Mouse (Mus musculus) urinary bladder, postnatal 36 days (tissue): ENCODE results near the gene Rpl3.
A peak's percentile ranks its signal among the peaks of the same experiment; 100 is the strongest.
"Not testable (repeated sequence)": the region's sequence is repeated elsewhere in the genome, so short reads cannot be mapped to it uniquely, and the experiment has no call there.

Source experiments
- DNase-seq, 2 experiments: peaks; one replicate each; pipeline ENCODE4 v3.0.0; 2022; ENCODE audit warnings: low spot score in 2 of 2, mixed read lengths in 1 of 2

Gene Rpl3

GRCm38 (mm10) chr15:80091121-80091955 lies at the start of gene Rpl3, which contains the start of gene Syngr1:
TSS of gene Rpl3 (minus strand) at chr15:80091868.
TSS of gene Syngr1 (plus strand) at chr15:80091334.
- DNase-seq, result peak; percentile 66 to 71

GRCm38 (mm10) chr15:80140878-80141277 lies 49.2 kb upstream of the Rpl3 start:
- no peak for DNase-seq

DNA sequence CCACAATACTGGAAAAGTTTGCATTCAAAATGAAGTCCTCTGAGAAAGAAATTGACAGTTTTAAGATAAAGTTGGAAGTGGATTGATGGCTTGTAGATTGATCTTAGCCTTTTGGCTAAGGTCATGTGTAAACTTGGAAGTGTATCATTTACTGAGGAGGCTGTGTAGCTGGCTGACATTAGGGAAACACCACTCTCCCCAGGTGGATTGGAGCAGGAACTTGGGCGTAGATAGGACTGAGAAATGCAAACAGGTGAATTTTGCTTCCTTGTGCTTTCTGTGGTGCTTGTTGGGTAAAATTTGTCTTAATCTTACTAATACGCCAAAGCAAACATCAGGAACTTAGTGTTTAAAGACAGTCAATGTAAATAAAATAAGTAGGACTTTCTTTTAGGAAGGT lies 48.6 kb upstream of the Rpl3 start:
- no peak for DNase-seq

DNA sequence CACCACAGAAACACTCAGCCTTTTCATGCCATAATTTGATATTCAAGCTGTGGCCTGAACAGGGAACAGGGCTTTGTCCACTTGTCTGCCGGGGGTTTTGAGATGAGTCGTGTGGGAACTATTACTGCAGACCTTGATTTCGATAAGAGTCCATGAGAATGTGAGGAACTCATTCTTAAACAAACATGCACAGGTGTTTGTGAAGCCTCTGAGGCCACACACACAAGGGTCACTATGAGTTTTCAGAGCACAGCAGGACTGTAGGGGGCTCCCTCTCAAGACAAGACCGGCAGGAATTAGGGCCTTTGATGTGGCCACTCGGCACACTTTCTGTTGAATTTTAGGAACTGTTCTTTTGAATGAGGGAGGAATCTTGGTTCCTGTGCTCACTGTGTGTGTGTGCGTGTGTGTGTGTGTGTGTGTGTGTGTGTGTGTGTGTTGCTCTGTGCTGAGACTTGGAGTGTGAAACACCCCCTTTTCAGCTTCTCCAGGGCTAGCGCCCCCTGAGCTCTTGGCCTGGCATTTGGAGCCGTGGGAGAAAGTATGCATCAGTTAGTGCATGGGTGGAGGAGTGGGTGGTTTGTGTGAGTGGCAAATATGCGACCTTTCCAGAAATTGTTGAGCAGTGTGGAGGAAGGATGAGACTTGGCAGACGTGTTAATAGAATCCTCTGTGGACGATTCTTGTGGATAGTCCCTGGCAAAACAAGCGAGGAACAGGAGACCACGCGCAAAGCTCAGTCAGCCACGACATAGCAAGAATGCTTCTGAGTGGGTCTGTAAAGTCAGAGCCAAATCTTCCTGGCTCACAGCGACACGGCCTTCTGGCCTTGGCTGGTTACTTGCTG lies 46.5 kb upstream of the Rpl3 start:
- no peak for DNase-seq

GRCm38 (mm10) chr15:80136645-80137044 lies 45.0 kb upstream of the Rpl3 start:
- DNase-seq, result no peak

DNA sequence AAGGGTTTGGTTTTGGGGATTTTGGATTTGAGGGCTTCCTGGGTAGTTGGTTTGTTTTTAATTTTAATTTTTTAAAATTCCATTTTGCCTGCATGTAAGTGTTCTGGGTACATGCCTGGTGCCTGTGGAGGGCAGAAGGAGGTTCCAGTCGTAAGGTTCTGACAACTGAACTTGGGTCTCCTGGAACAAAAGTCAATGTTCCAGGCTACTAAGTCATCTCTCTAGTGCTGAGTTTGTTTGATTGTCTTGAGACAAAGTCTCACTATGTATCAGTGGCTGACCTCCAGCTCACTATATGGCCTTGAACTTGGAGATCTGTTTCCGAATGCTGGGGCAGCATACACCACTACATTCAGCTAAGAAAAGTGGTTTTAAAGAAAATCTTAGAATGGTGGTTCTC lies 43.8 kb upstream of the Rpl3 start:
- no peak for DNase-seq

- DNase-seq, result no peak
Observed at GRCm38 (mm10) chr15:80134450-80134847, 42.8 kb upstream of the Rpl3 start.

GRCm38 (mm10) chr15:80133682-80134449 lies 42.2 kb upstream of the Rpl3 start:
- DNase-seq, result peak in 1 of 2 experiments; percentile 27

DNA sequence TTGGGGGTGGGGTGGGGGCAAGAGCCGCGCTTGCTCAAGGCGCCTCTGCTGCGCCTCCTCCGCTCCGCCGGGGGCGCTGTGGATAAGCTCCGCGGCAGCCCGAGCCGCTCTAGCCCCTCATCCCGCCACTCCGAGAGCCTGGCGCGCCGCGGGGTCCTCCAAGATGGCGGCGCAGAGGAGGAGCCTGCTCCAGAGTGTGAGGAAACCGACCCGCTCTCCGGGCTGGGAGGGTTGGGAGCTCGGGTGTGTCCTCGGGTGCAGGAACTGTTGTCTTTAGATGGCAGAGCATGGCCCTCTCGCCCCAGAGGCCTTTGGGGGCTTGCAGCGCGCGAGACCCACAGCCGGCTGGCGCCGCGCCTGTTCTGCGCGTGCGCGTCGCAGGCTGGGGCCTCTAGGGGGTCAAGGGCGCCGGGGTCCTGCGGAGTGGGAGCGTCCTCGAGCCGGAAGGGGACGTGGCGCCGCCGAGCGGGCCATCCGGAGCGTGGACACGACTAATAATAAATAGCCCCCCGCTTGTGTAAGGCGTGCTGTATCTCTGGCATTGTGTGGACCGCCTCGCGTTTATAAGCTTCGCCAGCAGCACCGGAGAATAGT lies 41.4 kb upstream of the Rpl3 start, which contains the start of gene Tab1:
TSS of gene Tab1 (plus strand) at position 135 of the 594 bp plus-strand sequence.
- DNase-seq, result peak; percentile 87 to 88

DNA sequence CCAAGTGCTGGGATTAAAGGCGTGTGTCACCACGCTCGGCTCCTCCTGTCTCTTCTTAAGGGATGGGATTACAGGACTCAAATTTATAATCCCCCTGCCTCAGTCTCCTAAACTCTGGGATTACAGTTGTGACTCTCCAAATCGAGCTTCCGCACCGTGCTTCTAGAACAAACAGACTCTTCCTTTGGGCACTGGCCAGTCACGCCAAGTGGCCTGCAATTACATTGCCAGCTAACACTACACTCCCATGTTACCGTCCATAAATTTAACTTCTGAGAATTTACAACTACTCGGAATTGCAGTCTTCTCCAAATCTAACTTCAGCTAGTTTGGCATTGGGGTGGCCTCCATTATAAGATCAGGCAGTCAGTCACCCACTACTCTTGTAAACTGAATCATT lies 40.8 kb upstream of the Rpl3 start:
- no peak for DNase-seq

DNA sequence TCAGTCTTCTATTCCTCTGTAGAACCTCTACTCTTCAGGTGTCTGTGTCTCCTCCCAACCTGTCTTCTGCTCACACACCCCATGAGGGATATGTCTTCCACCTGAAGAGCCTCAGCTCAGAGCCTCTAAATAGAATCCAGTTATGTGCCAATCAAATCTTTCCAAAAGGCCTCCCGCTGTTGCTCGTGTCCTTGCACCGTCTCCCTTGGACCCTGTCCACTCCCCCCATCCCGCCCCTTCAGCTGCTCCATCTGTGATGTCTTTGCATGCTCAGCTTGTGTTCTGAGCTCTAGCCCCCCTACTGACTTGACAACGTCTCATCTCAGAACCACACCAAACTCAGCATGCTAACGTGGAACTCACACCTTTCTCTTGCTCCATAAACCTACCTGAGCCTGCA lies 39.8 kb upstream of the Rpl3 start:
- no peak for DNase-seq

DNA sequence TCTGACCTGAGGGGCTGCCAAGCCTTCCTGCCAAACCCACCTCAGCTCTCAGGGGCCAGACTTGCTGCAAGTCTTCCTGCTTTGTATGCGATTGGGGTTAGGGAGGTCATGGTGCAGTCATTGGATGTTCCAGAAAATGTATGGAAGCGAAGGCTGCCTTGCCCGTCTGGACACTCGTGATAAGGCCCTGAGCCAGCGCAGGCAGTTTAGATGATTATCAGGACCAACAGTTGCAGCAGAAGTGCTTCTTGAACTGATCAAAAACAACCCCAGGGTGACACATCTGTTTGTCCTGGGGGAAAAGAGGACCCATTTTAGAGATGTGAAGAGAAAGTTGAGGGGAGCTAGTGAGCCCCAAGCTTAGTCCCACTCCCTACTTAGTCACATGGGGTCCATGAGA lies 39.0 kb upstream of the Rpl3 start:
- DNase-seq, result no peak

GRCm38 (mm10) chr15:80129982-80130381 lies 38.3 kb upstream of the Rpl3 start:
- no peak for DNase-seq

DNA sequence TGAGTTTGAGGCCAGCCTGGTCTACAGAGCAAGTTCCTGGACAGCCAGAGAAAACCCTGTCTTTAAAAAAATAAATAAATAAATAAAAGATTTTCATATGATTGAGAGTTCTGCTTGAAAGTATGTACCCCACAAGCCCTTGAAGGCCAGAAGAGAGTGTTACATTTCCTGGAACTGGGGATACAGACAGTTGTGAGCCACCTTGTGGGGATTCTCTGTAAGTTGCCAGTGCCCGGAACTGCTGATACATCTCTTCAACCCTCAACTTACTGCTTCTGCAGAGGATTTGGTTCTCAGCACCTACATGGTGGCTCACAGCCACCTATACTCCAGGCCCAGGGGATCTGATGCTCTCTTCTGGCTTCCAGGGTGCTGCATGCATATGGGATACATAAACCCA lies 35.5 kb upstream of the Rpl3 start:
- no peak for DNase-seq

DNA sequence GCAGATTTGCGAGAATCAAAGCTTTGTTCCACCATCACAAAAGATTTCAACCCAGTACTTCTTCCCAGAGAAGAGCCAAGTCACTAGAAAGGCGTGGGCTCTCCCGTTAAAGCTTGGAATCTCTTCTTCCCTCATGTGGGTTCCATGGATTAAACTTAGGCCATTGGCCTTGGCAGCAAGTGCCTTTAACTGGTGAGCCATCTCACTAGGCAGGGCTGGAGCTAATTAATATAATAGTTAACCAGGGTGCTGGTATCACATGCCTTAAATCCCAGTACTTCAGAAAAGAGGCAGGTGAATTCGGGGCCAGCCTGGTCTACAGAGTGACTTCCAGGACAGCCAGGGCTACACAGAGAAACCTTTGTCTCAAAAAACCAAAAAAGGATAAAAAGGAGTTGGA lies 33.0 kb upstream of the Rpl3 start:
- DNase-seq, result no peak

DNA sequence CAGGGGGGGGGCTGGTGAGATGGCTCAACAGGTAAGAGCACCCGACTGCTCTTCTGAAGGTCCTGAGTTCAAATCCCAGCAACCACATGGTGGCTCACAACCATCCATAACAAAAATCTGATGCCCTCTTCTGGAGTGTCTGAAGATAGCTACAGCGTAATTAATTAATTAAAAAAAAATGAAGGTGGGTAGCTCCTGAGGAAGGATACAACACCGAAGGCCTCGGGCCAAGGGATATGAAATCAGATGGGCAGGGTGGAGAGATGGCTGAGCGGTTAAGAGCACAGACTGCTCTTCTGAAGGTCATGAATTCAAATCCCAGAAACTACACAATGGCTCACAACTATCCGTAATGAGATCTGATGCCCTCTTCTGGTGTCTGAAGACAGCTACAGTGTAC lies 30.8 kb upstream of the Rpl3 start:
- DNase-seq, result not testable (repeated sequence)

DNA sequence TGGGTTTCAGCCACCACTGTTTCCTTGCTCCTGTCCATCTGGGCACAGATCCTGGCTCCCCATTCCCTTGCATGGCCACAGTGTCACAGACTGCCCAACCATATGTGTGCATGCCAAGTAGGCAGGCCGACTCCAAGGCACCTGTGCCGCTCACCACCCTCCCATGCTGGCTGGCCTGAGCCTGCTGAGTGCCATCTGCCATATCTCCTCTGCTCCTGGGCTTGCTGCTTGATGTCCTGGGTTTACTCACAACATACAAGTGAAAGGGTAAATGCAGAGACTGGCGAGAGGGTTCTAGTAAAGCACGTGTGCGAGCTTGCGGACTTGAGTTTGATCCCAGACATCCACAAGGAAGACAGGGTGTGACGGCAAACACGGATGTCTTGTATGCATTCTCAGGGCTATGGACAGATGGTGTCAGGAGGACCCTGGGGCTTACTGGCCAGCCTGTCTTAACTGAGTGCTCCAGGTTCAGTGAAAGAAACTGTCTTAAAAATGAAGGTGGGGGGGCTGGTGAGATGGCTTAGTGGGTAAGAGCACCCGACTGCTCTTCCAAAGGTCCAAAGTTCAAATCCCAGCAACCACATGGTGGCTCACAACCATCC lies 30.2 kb upstream of the Rpl3 start:
- DNase-seq, result no peak

- DNase-seq, result no peak
Observed at GRCm38 (mm10) chr15:80119076-80119475, 27.4 kb upstream of the Rpl3 start.

- DNase-seq, result no peak
Observed at GRCm38 (mm10) chr15:80117154-80117553, 25.5 kb upstream of the Rpl3 start.

DNA sequence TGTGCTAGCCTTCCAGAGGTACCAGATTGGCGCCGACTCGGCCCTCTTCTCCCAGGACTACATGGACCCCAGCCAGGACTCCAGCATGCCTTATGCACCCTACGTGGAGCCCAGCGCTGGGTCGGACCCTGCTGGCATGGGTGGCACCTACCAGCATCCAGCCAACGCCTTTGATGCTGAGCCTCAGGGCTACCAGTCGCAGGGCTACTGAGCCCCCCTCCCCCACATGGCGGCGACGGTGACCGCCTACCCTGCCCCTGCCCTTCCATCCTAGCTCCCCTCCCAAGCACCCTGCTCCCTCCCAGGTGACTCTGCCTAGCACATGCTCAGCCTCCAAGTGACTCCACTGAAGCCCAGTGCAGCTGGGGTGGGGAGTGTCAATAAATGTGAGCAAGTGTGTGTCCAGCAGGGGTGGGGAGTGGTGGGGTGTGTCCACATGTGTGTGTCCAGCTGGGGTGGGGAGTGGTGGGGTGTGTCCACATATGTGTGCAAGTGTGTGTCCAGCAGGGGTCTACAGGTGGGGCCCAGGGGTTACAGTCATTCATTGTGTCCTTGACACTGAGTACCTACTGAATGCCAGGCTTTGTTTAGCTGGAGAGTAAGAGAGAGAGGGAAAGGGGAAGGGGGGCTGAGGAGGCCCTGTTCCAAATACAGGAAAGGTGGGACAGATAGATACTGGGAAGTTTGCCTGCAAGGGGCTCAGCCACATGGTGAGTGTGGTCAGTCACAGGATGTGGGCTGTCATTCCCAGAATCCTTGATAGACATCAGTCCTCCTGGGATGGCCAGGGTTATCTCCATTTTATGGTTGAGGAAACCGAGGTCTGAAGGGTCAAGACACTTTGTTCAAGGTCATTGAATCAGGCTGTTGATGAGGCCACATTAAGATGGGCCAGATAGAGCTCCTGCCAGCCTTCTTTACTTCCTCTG lies 24.5 kb upstream of the Rpl3 start:
- no peak for DNase-seq
